Mouse (Mus musculus) erythroblast, adult 5-6 weeks (primary cell): ENCODE measurements around the gene Il18r1. TPM values are rescaled to one million over a fixed set of nuclear protein-coding genes. Genes with fewer than 3 reads are reported as not detected.

Source experiments
- total RNA-seq, 2 experiments: library from RNA; stranded (forward) in 1 of 2; stranded (reverse) in 1 of 2; fragments of 150-400 nt in 1 of 2; fragments of 200-764, 138-1000 nt in 1 of 2; gene quantifications; 2 replicates each; pipeline versions ENCODE4 v1.2.3 to v1.2.4; 2015 to 2017; ENCODE audit warnings: low replicate concordance in 2 of 2

Il18r1 gene
- total RNA-seq, 2 experiments from 2014 or later, result 0.58 to 3.4 TPM

Other genes with a start within 250 kb of the Il18r1 start
- gene Il1r1, start 240.5 kb upstream of the Il18r1 start, total RNA-seq (2015; ENCODE audit: low replicate concordance), result 22.1 and 35.3 TPM in 2 replicates
- 34.5 and 39.0 TPM in 2 replicates for gene Il1r1, start 240.5 kb upstream of the Il18r1 start, total RNA-seq (2017; ENCODE audit: low replicate concordance)
- gene Il1rl2, start 140.9 kb upstream of the Il18r1 start, total RNA-seq (2015; ENCODE audit: low replicate concordance), result 0.19 and 3.6 TPM in 2 replicates
- 4.2 and 5.2 TPM in 2 replicates for gene Il1rl2, start 140.9 kb upstream of the Il18r1 start, total RNA-seq (2017; ENCODE audit: low replicate concordance)
- gene Il1rl1, start 36.0 kb upstream of the Il18r1 start, total RNA-seq (2015; ENCODE audit: low replicate concordance), result 9.6 and 12.1 TPM in 2 replicates
- gene Il1rl1, start 36.0 kb upstream of the Il18r1 start, total RNA-seq (2017; ENCODE audit: low replicate concordance), result 15.3 and 16.7 TPM in 2 replicates
- gene Il18rap, start 49.8 kb downstream of the Il18r1 start, total RNA-seq (2015; ENCODE audit: low replicate concordance), result 8.1 and 12.1 TPM in 2 replicates
- 7.7 and 9.3 TPM in 2 replicates for gene Il18rap, start 49.8 kb downstream of the Il18r1 start, total RNA-seq (2017; ENCODE audit: low replicate concordance)
- not detected in 2 replicates for gene Slc9a4, start 114.5 kb downstream of the Il18r1 start, total RNA-seq (2015; ENCODE audit: low replicate concordance)
- not detected in 2 replicates for gene Slc9a4, start 114.5 kb downstream of the Il18r1 start, total RNA-seq (2017; ENCODE audit: low replicate concordance)
- gene Slc9a2, start 215.0 kb downstream of the Il18r1 start, total RNA-seq (2015; ENCODE audit: low replicate concordance), result not detected in 2 replicates
- not detected in 2 replicates for gene Slc9a2, start 215.0 kb downstream of the Il18r1 start, total RNA-seq (2017; ENCODE audit: low replicate concordance)